Mouse (Mus musculus): ENCODE measurements around the gene Emc10. TPM values are rescaled to one million over a fixed set of nuclear protein-coding genes. Genes with fewer than 3 reads are reported as not detected.

Emc10 gene
- polyA plus RNA-seq, 1 experiment: 252 TPM

DNA sequence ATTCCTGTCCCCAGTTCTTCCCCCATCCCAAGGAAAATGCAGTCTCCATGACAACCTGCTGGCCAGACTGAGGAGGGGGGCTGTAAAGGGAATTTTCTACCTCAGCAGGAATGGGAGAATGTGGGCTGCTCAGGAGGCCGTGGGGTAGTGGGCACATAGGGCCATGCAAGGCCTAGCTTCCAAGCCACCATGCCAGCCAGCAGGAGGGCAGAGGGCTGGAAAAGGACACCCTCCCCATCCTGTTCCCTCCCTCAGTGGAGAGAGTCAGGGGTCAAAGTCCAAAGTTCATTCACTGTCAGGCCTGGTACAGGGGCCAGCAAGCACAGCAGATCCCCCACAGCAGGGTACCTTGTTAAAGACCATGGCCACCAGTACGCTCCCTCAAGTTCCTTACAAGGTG is 31.2 kb downstream of the Emc10 start, which contains the start of gene Aspdh:
Aspdh (plus strand) TSS at position 281 of the 400 bp plus-strand sequence.
- no peak for DNase-seq (ENCODE audit: extremely low spot score in 1 of 2, low spot score in 1 of 2)

DNA sequence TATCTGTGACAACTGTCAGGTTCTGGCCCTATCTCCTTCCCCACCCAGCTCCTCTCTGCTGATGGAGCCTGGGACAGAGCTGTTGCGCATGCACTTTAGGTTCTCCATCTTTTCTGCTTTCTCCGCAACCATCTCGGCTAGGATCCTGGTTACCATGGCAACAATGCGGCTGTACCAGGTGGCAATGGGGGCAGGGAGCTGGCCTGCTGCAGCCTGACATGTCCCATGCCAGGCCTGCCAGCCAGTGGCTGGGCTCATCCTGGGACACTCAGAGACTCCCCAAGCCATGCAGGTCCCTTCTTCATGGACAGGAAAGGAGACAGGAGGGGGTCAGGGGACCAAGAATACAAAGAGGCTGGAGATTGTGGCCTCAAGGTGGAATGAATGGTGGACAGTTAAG is 31.8 kb downstream of the Emc10 start:
- peak; percentile 83 to 91 for DNase-seq (ENCODE audit: extremely low spot score in 1 of 2, low spot score in 1 of 2)

DNA sequence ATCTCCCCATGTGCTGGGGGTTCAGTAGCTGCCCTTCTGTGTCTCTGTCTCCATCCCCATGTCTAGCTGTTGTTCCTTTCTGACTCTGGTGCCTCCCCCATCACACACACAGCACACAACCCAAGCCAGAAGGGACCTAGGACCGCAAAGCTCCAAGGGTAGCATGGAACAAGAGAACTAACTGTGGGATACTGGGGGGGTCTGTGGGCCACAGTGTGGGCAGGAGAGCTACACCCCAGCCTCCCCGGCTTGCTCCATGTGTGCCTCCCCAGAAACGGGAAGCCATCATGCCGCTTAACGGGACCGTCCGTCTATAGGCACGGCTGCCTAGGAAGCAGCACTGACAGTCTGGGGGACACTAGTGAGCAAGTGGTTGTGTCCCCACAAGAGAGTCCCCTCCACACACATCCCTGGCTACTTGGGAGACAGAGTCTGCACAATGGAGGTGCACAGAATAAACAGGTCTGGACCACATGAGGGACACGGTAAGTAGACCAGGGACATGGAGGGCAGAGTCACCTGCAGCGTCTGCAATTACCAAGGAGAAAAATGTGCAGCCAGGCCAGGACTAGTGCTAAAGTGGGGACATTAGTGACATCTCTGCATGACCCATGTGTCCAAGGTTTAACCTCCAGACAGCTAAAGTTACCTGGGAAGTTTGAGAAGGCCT is 32.6 kb downstream of the Emc10 start:
- no peak for DNase-seq (ENCODE audit: extremely low spot score in 1 of 2, low spot score in 1 of 2)

DNA sequence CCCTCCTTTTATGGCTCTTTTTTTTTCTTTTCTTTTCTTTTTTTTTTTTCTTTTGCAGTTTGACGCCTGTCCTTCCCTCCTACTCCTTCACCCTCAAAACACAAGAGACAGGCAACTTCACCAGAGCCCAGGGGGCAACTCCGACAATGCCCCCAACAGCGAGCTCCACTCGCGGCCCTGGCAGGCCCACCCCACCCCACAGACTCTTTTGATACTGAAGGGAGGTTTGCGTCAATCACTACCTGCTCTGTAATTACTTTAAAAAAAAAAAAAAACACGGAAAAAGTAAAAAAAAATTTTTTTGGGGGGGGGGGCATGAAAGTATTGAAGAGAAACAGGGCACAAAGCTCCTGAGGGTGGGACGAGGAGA is 33.3 kb downstream of the Emc10 start:
- no peak for DNase-seq (ENCODE audit: extremely low spot score in 1 of 2, low spot score in 1 of 2)

DNA sequence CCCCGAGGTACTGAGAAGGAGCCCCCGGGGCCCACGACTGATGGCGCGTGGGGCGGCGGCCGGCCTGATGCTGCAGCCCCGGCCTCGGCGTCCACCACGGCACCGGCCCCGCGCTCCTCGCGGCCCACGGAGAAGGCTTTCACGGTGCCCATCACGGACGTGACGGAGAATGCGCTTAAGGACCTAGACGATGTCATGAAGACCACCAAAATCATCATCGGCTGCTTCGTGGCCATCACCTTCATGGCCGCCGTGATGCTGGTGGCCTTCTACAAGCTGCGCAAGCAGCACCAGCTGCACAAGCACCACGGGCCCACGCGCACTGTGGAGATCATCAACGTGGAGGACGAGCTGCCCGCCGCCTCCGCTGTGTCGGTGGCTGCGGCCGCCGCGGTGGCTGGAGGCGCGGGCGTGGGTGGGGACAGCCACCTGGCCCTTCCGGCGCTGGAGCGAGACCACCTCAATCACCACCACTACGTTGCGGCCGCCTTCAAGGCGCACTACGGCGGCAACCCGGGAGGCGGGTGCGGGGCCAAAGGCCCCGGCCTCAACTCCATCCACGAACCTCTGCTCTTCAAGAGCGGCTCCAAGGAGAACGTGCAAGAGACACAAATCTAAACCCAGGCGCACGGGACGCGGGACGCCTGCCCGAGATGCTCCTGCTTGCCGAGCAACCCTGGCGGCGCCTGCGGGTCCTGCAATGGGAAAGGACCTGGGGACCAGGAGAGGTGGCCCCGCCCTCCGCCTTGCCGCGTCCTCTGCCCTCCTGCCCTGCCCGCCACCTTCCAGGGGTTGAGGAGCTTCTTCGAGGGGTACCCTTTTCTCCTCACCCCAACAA is 33.9 kb downstream of the Emc10 start:
- no peak for DNase-seq (ENCODE audit: extremely low spot score in 1 of 2, low spot score in 1 of 2)

DNA sequence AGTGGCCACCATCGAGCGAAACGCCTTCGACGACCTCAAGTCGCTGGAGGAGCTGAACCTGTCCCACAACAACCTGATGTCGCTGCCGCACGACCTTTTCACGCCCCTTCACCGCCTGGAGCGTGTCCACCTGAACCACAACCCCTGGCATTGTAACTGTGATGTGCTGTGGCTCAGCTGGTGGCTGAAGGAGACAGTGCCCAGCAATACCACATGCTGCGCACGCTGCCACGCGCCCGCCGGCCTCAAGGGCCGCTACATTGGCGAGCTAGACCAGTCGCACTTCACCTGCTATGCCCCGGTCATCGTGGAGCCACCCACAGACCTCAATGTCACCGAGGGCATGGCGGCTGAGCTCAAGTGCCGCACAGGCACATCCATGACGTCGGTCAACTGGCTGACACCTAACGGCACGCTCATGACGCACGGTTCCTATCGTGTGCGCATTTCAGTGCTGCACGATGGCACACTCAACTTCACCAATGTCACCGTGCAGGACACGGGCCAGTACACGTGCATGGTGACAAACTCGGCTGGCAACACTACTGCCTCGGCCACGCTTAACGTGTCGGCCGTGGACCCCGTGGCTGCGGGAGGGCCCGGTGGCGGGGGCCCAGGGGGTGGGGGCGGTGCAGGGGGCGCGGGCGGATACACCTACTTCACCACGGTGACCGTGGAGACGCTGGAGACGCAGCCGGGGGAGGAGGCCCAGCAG is 34.7 kb downstream of the Emc10 start:
- no peak for DNase-seq (ENCODE audit: extremely low spot score in 1 of 2, low spot score in 1 of 2)

DNA sequence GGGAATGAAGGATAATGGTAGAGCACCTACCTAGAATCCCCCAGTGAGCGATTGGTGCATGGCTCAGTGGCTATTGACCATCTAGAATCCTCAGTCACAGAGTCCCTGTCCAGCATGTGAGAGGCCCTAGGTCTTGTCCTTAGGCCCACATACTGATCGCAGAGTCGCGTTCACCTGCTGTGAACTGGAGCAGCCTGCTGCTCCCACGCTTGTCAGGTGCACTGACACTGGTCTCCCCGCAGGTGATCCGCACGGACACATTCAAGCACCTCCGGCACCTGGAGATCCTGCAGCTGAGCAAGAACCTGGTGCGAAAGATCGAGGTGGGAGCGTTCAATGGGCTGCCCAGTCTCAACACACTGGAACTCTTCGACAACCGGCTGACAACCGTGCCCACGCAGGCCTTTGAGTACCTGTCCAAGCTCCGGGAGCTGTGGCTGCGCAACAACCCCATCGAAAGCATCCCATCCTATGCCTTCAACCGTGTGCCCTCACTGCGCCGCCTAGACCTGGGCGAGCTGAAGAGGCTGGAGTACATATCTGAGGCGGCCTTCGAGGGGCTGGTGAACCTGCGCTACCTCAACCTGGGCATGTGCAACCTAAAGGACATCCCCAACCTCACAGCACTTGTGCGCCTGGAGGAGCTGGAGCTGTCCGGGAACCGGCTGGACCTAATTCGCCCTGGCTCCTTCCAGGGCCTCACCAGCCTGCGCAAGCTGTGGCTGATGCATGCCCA is 35.4 kb downstream of the Emc10 start:
- no peak for DNase-seq (ENCODE audit: extremely low spot score in 1 of 2, low spot score in 1 of 2)

DNA sequence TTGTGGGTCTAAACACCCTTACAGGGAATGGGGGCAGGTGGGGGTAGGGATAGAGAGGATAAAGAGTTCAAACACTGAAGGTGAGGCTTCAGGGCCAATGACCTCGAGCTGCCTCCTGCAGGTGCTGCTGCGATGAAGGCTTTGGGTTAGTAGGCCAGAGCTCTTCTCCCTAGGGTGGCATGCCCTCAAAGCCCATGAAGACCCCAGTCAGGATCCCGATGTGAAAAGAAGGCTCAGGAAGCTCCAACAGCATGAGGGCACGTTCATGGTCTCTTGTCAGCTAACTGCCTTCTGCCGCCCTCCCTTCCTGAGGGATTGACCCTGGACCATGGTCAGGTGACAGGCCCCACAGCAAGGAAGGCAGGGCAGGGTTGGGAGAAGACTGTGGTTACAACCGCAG is 36.3 kb downstream of the Emc10 start:
- no peak for DNase-seq (ENCODE audit: extremely low spot score in 1 of 2, low spot score in 1 of 2)

DNA sequence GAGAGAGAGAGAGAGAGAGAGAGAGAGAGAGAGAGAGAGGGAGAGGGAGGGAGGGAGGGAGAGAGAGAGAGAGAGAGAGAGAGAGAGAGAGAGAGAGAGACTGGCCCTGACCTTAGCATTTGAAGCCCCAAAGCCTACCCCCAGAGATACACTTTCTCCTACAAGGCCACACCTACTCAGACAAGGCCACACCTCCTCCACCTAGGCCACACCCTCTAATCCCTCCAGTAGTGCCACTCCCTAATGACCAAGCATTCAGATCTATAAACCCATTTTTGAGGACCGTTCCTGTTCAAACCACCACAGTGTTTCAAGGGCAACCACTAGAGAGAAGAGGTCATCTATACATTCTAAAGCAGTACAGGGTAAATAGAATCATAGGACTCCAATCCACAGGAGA is 40.0 kb downstream of the Emc10 start:
- DNase-seq (ENCODE audit: extremely low spot score in 1 of 2, low spot score in 1 of 2): no peak

DNA sequence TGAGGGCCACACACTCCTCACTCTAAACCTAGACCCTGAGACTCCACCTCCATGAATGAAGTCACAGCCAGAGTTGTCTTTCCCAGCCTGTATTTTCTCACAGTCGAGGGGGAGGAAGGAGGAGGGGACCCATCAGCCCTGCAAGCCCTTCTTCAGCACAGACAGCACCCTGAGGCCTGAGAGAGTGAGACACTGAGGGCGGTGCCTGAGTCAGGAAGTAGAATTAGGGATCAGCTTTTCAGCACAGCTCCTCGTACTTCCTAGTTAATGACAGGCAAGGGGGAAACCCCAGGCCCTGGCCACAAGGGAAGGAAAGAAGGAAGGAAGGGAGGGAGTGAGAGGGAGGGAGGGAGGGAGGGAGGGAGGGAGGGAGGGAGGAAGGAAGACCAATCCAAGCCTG is 43.1 kb downstream of the Emc10 start:
- no peak for DNase-seq (ENCODE audit: extremely low spot score in 1 of 2, low spot score in 1 of 2)

DNA sequence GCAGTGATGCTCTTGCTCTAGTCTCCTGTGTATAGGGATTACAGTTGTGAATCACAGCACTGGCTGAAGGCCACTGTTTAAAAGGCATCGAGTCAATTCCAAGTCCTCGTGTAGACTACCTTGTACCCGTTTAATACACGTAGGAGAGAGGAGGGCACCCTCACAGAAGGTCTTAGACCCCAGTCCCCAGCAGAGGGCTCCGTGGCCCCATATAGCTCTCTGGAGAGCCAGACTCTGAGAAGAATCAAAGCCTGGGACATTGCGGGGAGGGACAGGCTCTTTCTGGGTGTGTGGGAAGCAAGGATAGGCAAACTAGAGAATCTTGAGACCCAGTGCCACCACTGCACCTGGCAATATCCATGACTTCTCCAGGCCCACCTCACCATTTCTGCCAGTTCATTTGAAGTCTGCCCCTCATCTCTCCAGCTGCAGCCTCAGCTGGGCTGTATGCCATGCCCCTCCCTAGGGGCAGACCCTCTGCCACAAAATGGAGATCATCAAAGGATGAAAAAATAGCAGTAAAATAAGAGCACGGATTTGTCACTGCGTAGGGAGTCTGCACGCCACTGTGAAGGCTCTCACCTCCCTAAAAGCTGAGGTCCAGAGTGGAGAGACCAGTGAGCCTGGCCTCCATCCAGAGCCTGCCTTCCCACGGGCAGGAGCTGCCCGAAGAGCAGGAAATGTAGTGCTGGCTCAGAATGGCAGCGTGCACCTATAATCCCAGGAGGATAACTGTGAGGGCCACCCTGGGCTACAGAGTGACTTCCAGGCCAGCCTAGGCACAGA is 50.1 kb downstream of the Emc10 start:
- no peak for DNase-seq (ENCODE audit: extremely low spot score in 1 of 2, low spot score in 1 of 2)

DNA sequence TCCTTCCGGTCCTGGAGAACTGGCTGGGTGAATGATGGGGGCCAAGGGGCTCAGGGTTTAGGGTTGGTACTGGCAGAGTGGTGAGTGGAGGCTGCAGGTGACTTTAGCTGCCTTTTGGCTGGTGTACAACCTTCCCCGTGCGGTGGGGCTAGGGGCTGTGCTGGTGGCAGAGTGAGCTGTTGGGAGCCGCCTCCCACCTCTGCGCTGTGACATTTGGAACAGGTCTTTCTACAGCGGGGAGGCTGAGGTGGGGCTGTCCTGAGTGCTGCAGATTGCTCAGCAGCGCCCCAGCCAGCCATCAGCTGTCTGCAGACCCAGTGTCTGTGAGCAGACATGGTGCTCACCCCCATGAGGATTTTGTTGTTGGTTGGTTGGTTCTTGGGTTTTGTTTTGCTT is 50.8 kb downstream of the Emc10 start:
- no peak for DNase-seq (ENCODE audit: extremely low spot score in 1 of 2, low spot score in 1 of 2)

DNA sequence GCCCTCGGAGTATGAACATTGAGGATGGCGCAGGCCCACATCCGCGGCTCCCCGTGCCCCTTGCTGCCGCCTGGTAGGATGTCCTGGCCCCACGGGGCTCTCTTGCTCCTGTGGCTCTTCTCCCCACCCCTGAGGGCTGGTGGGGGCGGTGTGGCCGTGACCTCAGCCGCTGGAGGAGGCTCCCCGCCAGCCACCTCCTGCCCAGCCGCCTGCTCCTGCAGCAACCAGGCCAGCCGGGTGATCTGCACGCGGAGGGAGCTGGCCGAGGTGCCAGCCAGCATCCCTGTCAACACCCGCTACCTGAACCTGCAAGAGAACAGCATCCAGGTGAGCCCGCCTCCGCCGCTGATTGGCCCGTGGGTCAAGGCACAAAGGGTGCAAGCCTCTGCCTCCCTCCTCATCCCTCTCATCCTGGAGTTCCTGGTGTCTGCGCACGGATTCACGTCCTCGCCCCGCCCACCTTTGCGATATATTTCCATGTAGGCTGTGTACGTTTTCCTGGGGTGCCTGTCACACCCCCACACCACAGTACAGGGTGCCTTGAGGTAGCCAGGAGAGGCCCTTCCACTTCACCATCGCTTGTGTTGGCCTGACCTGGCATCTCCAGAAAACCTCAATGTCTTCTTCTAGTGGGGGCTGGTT is 51.3 kb downstream of the Emc10 start:
- DNase-seq (ENCODE audit: extremely low spot score in 1 of 2, low spot score in 1 of 2): no peak

DNA sequence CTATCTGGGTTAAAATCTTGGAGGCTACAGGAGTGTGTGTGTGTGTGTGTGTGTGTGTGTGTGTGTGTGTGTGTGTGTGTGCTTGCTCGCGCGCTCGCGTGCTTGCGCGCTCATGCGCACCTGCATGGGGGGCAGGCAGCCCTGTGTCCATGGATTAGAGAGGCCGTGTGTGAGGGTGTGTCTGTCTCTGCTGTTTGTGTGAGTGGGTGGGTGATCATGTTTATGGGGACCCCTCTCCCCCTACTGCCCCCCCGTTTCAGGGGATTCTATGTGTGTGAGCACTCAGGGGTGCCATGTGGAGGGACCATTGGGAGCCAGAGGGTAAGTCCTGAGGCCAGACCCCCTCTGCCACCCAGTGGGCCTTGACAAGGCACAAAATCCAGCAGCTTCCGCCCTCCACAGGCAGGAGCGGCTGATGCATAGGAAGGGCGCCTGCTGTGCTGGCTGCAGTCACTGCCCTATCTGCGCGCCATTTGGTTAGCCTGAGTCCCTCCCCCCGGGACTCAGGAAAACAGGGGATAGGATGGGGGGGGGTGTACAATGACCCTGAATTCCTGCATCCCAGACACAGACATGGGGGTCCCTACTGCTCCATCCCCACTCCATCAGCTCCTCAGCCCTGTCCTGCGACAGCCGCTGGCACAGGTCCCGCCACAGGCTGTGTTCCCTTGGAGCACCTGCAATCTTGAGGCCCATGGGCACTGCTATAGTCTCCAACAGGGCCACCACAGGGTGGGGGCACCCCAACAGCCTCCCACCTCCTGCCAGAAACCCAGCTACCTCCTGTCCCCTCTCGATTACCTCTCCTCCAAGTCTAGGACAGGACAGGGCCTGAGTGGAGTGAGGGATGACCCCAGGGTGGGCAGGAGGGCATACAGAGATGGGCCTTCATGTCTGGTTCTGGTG is 52.8 kb downstream of the Emc10 start:
- DNase-seq (ENCODE audit: extremely low spot score in 1 of 2, low spot score in 1 of 2): no peak

DNA sequence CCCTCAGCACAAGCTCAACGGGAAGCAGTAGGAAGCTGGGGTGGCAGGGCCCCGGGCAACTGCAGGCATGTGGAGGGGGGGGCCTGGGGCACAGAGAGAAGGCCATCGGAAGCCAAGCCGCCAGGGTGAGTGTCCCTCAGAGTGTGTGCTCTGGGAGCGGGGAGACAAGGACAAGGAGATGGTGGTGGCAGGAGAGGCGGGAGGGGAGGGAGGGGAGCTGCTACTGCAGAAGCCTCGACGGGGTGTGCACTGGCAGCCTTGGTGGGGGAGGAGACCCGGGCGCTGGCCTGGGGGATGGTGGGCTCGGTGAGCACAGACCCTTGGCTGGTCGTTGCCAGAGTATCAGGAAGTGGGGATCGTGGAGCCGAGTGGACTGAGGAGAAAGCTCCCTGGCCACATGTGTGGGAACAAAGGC is 53.9 kb downstream of the Emc10 start:
- DNase-seq (ENCODE audit: extremely low spot score in 1 of 2, low spot score in 1 of 2): no peak

DNA sequence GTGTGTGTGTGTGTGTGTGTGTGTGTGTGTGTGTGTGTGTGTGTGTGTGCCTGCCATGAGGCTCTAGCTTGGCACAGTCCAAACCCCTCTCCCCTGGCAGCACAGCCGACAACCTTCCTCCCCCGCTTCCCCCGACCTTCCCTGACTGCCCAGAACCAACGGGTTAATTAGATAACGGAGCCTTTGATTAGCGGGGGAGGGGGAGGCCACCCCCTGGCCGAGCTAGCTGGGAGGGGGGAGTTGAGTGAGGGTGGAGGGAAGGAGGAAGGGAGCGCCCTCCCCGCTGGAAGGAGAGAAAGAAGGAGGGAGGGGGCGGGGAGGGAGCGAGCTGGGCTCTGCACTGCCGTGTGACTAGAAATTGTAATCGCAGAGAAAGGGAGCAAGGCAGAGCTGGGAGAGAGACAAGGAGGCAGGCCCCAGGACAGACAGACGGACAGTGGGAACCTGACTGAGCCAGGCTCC is 54.6 kb downstream of the Emc10 start:
- peak in 1 of 2 experiments; percentile 74 for DNase-seq (ENCODE audit: extremely low spot score in 1 of 2, low spot score in 1 of 2)

DNA sequence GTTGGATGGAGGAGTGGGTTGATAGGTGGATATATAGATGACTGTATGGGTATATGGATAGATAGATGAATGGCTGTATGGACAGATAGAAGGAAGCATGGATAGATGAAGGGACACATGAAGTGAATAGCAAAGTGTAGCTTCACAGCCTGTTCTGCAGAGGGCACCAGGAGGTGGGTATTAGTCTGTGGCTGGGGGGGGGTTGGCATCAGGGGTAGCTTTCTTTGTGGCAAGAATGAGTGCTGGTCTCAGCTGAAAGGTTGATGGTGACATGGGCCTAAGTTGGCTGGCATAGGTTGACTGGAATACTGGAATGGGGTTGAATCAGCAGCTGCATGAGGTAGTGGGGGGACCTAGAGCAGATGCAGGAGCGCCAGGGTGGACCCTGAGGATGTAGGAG is 55.1 kb downstream of the Emc10 start:
- DNase-seq (ENCODE audit: extremely low spot score in 1 of 2, low spot score in 1 of 2): no peak

DNA sequence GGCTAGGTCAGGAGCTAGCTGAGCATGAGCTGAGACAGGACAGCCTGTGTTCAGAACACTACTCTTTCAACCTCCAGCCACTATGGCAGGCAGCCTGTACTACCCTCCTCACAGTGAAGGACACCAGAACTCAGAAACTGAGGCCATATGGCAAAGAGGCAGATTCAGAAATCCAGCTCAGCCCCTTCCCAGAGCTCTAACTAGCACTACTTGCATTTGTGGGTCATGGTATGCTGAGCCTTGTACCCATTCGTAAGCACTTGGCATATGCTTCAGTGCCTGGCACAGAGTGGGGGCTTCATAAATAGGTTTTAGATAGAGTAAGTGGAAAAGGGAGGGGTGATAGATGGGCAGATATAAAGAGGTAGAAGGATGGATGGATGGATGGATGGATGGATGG is 55.9 kb downstream of the Emc10 start:
- no peak for DNase-seq (ENCODE audit: extremely low spot score in 1 of 2, low spot score in 1 of 2)

Data from frontal cortex, adult 2 months (tissue).